Mouse (Mus musculus) liver, embryonic 18 days (tissue): Measurements from ENCODE around the gene Mylk3. TPM values are rescaled to one million over a fixed set of nuclear protein-coding genes. Genes with fewer than 3 reads are reported as not detected.

Source experiments
- polyA plus RNA-seq: library from polyadenylated mRNA; depleted of rRNA; stranded (reverse); fragments of >200 nt; gene quantifications from 2 replicates; pipeline ENCODE4 v1.2.3, GENCODE M21; 2012; rRNA removed

The Mylk3 gene
- 19.8 and 22.4 TPM in 2 replicates for polyA plus RNA-seq

GRCm38 (mm10) chr8:85386205-85386604 is at the start of gene Mylk3:
TSS of gene Mylk3 (minus strand) at chr8:85386345.

GRCm38 (mm10) chr8:85432168-85433016 is 46.2 kb upstream of the Mylk3 start, which contains the start of gene 4921524J17Rik:
TSS of gene 4921524J17Rik (minus strand) at chr8:85432833.

GRCm38 (mm10) chr8:85299434-85300077 is 86.6 kb downstream of the Mylk3 start, which contains the start of the genes Orc6 and Vps35:
TSS of gene Orc6 (plus strand) at chr8:85299632.
TSS of gene Vps35 (minus strand) at chr8:85299802.

Other genes starting within 250 kb of the Mylk3 start
- gene Cks1brt, start 234.4 kb downstream of the Mylk3 start, polyA plus RNA-seq, result not detected in 2 replicates
- not detected in 2 replicates for gene Olfr371, start 160.4 kb downstream of the Mylk3 start, polyA plus RNA-seq
- 33.7 and 35.9 TPM in 2 replicates for gene Orc6, start 86.7 kb downstream of the Mylk3 start, polyA plus RNA-seq
- gene Vps35, start 86.5 kb downstream of the Mylk3 start, polyA plus RNA-seq, result 27.4 and 28.6 TPM in 2 replicates
- 7.2 and 8.5 TPM in 2 replicates for gene 4921524J17Rik, start 46.5 kb upstream of the Mylk3 start, polyA plus RNA-seq
- 18.2 and 19.1 TPM in 2 replicates for gene Gpt2, start 106.2 kb upstream of the Mylk3 start, polyA plus RNA-seq
- gene Dnaja2, start 169.0 kb upstream of the Mylk3 start, polyA plus RNA-seq, result 22.9 and 24.6 TPM in 2 replicates